Mouse (Mus musculus) neutrophil, adult 65 days (primary cell): ENCODE measurements around the gene Evx1. TPM values are rescaled to one million over a fixed set of nuclear protein-coding genes. Genes with fewer than 3 reads are reported as not detected.

Experiments
- total RNA-seq: library from RNA; stranded (reverse); gene quantifications from 2 replicates; pipeline ENCODE4 v1.2.4, GENCODE M21; 2023

The Evx1 gene
- not detected in 2 replicates for total RNA-seq

GRCm38 (mm10) chr6:52313391-52314303 is at the start of gene Evx1:
Gene Evx1, plus strand, starts transcription at chr6:52313498.

Other genes starting within 250 kb of the Evx1 start
- not detected in 2 replicates for gene Hoxa1, start 155.2 kb upstream of the Evx1 start, total RNA-seq
- gene Hoxa2, start 148.7 kb upstream of the Evx1 start, total RNA-seq, result not detected in 2 replicates
- gene 5730596B20Rik, start 136.0 kb upstream of the Evx1 start, total RNA-seq, result not detected in 2 replicates
- gene Hoxa4, start 121.7 kb upstream of the Evx1 start, total RNA-seq, result 0.32 TPM in 1 of 2 replicates, not detected in the other
- gene Hoxa5, start 108.9 kb upstream of the Evx1 start, total RNA-seq, result 0.25 TPM in 1 of 2 replicates, not detected in the other
- not detected in 2 replicates for gene Hoxa6, start 104.8 kb upstream of the Evx1 start, total RNA-seq
- gene Hoxa3, start 100.2 kb upstream of the Evx1 start, total RNA-seq, result not detected in 2 replicates
- not detected in 2 replicates for gene Gm28308, start 100.2 kb upstream of the Evx1 start, total RNA-seq
- gene Hoxa7, start 91.6 kb upstream of the Evx1 start, total RNA-seq, result not detected in 2 replicates
- gene Hoxa9, start 82.4 kb upstream of the Evx1 start, total RNA-seq, result 0.22 TPM in 1 of 2 replicates, not detected in the other
- not detected in 2 replicates for gene Hoxa10, start 72.6 kb upstream of the Evx1 start, total RNA-seq
- gene Hoxa11, start 67.7 kb upstream of the Evx1 start, total RNA-seq, result not detected in 2 replicates
- not detected in 2 replicates for gene Hoxa13, start 52.6 kb upstream of the Evx1 start, total RNA-seq